Mouse (Mus musculus) brain, embryonic 14.5 days (tissue): ENCODE results near the gene Ttll8.

Experiments used
- CTCF ChIP-seq: fragments of 200-500 bp; IDR thresholded peaks from 2 replicates; pipeline ENCODE4 v1.5.1; 2012; ENCODE audit warnings: inconsistent platforms, mild to moderate bottlenecking, moderate library complexity, borderline replicate concordance; ENCODE audit not compliant: insufficient read depth, insufficient read length; ENCODE audit errors: extremely low read depth
- POLR2A ChIP-seq: fragments of 200-500 bp; IDR thresholded peaks from 2 replicates; pipeline ENCODE4 v1.6.1; 2012; ENCODE audit warnings: mild to moderate bottlenecking, inconsistent platforms, borderline replicate concordance; ENCODE audit not compliant: poor library complexity, insufficient read depth, insufficient read length, severe bottlenecking; ENCODE audit errors: extremely low read depth

GRCm38 (mm10) chr15:88881253-88882044 is 72.8 kb downstream of the Ttll8 start:
- no peak for TF ChIP-seq CTCF
- no peak for TF ChIP-seq POLR2A
